Mouse (Mus musculus) liver, embryonic 13.5 days (tissue): ENCODE data around the gene Hltf. TPM values are rescaled to one million over a fixed set of nuclear protein-coding genes. Genes with fewer than 3 reads are reported as not detected.
"Not testable (repeated sequence)": the region's sequence is repeated elsewhere in the genome, so short reads cannot be mapped to it uniquely, and the experiment has no call there.

Source experiments
- ATAC-seq: fragments of 200-750 bp; cut with Nextera tagmentation; 2 replicates; pipeline ENCODE4 v1.8.0; 2017; ENCODE audit warnings: low read depth, mild to moderate bottlenecking, moderate number of reproducible peaks, moderate library complexity
- DNase-seq: peaks from one replicate; pipeline ENCODE4 v3.0.0; 2022
- H3K27ac ChIP-seq: fragments of 300-500 bp; sonication (generic); 2 replicates; pipeline ENCODE4 v1.5.1; 2015; ENCODE audit warnings: moderate library complexity, mild to moderate bottlenecking, inconsistent platforms
- H3K27me3 ChIP-seq: fragments of 300-500 bp; sonication (generic); 2 replicates; pipeline ENCODE4 v1.6.1; 2015; ENCODE audit warnings: mild to moderate bottlenecking, inconsistent platforms
- H3K36me3 ChIP-seq: fragments of 300-500 bp; sonication (generic); 2 replicates; pipeline ENCODE4 v1.6.1; 2015; ENCODE audit warnings: mild to moderate bottlenecking, inconsistent platforms
- H3K4me1 ChIP-seq: fragments of 300-500 bp; sonication (generic); replicated peaks from 2 replicates; pipeline ENCODE4 v1.6.1; 2015; ENCODE audit warnings: inconsistent platforms
- H3K4me2 ChIP-seq: fragments of 300-500 bp; sonication (generic); 2 replicates; pipeline ENCODE4 v1.6.1; 2015; ENCODE audit warnings: inconsistent platforms, mild to moderate bottlenecking, moderate library complexity
- H3K4me3 ChIP-seq: fragments of 300-500 bp; sonication (generic); replicated peaks from 2 replicates; pipeline ENCODE4 v1.5.1; 2015; ENCODE audit warnings: mild to moderate bottlenecking, inconsistent platforms
- H3K9ac ChIP-seq: fragments of 300-500 bp; sonication (generic); 2 replicates; pipeline ENCODE4 v1.6.1; 2015; ENCODE audit warnings: mild to moderate bottlenecking, inconsistent platforms
- H3K9me3 ChIP-seq: fragments of 300-500 bp; sonication (generic); replicated peaks from 2 replicates; pipeline ENCODE4 v1.6.1; 2016; ENCODE audit warnings: inconsistent platforms
- WGBS: fragments of 180-500 bp; shearing (Covaris S2); methylation state at CpG from one replicate; pipeline ENCODE4 v1.1.7; 2015; ENCODE audit not compliant: insufficient replicate concordance; 5-methylcytosine and 5-hydroxymethylcytosine counted together
- polyA plus RNA-seq: library from polyadenylated mRNA; unstranded; fragments of >200 nt; fragmentation: Nextera tagmentation; extraction: Ambion mirVana; gene quantifications from 2 replicates; pipeline ENCODE4 v1.2.1, GENCODE M21; 2015

The Hltf gene
- polyA plus RNA-seq, 1 experiment from 2014 or later = 9.3 TPM

DNA sequence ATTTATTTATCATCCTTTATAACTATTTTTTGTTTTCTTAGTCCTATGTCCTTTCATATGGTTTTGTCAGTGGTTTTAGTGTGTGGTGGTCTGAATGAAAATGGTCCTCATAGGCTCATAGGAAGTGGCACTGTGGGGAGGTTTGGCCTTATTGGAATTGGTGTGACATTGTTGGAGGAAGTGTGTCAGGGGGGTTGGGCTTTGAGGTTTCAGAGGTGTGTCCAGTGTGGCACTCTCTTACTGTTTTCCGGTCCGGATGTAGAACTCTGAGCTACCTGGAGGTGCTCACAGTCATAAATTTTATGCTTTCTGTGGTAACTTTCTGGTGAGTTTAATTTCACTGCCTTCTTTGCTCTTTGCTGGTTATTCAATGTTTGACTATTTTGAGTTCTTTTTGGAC, 47.2 kb downstream of the Hltf start:
- H3K27ac ChIP-seq = no peak overlapping the region
- no peak overlapping the region for H3K9ac ChIP-seq
- no peak overlapping the region for H3K4me2 ChIP-seq
- ATAC-seq (no peak), DNase-seq (no peak)
- H3K9me3 ChIP-seq = no peaks in the 10 kb centered on the region
- peaks cover 12% of the 10 kb centered on the region for H3K36me3 ChIP-seq
- 56% methylated on average over 2 of the region's 2 CpGs for WGBS
- H3K27me3 ChIP-seq = no peaks in the 10 kb centered on the region
- no peak overlapping the region for H3K4me3 ChIP-seq
- H3K4me1 ChIP-seq = peaks cover 2% of the 10 kb centered on the region; the same call in 1 of the 2 replicates

- DNase-seq (no peak), ATAC-seq (no peak)
- no peak overlapping the region for H3K4me2 ChIP-seq
- peaks cover 2% of the 10 kb centered on the region; the same call in 1 of the 2 replicates for H3K4me1 ChIP-seq
- 82% methylated on average over 5 of the region's 5 CpGs for WGBS
- no peak overlapping the region for H3K4me3 ChIP-seq
- H3K9ac ChIP-seq = no peak overlapping the region
- no peak overlapping the region for H3K27ac ChIP-seq
- H3K9me3 ChIP-seq = no peaks in the 10 kb centered on the region
- no peaks in the 10 kb centered on the region for H3K27me3 ChIP-seq
- H3K36me3 ChIP-seq = peaks cover 19% of the 10 kb centered on the region
These were observed 51.3 kb downstream of the Hltf start for GRCm38 (mm10) chr3:20108881-20109280.

GRCm38 (mm10) chr3:20111913-20112312, 54.3 kb downstream of the Hltf start:
- Histone ChIP-seq H3K27ac (no peak overlapping the region), H3K4me1 (no peaks in the 10 kb centered on the region), H3K4me2 (no peak overlapping the region), H3K4me3 (no peak overlapping the region), H3K36me3 (peaks cover 16% of the 10 kb centered on the region), H3K9me3 (no peaks in the 10 kb centered on the region), H3K9ac (no peak overlapping the region), H3K27me3 (no peaks in the 10 kb centered on the region)
- WGBS = 84% methylated on average over 2 of the region's 2 CpGs
- DNase-seq (no peak), ATAC-seq (no peak)

GRCm38 (mm10) chr3:20119044-20119591, 61.5 kb downstream of the Hltf start:
- no peaks in the 10 kb centered on the region for H3K27me3 ChIP-seq
- no peak overlapping the region for H3K4me2 ChIP-seq
- H3K9me3 ChIP-seq = no peaks in the 10 kb centered on the region
- H3K36me3 ChIP-seq = peaks cover 13% of the 10 kb centered on the region
- DNase-seq = no peak
- no peak overlapping the region for H3K4me3 ChIP-seq
- H3K27ac ChIP-seq = no peak overlapping the region
- no peak for ATAC-seq
- no peaks in the 10 kb centered on the region for H3K4me1 ChIP-seq
- WGBS = 84% methylated on average over 19 of the region's 19 CpGs
- no peak overlapping the region for H3K9ac ChIP-seq

- ATAC-seq = no peak
These were observed 62.2 kb downstream of the Hltf start for GRCm38 (mm10) chr3:20119686-20120244.

GRCm38 (mm10) chr3:20121582-20121981, 64.0 kb downstream of the Hltf start:
- not testable (repeated sequence) for ATAC-seq, H3K4me2 ChIP-seq, H3K9ac ChIP-seq, H3K4me3 ChIP-seq, DNase-seq, H3K27ac ChIP-seq, H3K27me3 ChIP-seq, H3K9me3 ChIP-seq, H3K4me1 ChIP-seq
- 72% methylated on average over 5 of the region's 5 CpGs for WGBS
- peaks cover 18% of the 10 kb centered on the region for H3K36me3 ChIP-seq

More at GRCm38 (mm10) chr3:20119686-20120244, 62.2 kb downstream of the Hltf start:
- H3K9me3 ChIP-seq = no peaks in the 10 kb centered on the region
- H3K4me2 ChIP-seq = no peak overlapping the region
- DNase-seq = no peak
- no peaks in the 10 kb centered on the region for H3K27me3 ChIP-seq
- no peak overlapping the region for H3K9ac ChIP-seq
- H3K27ac ChIP-seq = no peak overlapping the region
- 73% methylated on average over 4 of the region's 4 CpGs for WGBS
- no peak overlapping the region for H3K4me3 ChIP-seq
- H3K4me1 ChIP-seq = no peaks in the 10 kb centered on the region
- peaks cover 13% of the 10 kb centered on the region for H3K36me3 ChIP-seq

DNA sequence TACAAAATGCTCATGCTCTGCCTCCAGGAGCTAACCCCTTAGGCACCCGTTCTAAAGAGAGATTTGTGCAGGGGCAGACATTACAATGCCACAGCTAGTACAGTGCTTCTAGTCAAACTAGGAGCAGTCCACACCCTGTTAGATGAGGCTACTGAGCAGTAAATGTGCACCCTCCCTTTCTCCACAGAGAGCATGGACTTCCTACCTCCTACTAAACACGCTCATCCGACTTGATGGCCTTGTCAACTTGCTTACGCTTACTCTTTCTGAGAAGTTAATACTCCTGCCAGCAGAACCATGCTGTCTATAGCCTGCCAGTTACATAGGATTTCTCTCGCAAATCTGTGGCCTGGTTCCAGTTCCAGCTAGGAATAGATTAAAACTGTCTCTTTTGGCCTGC, 68.0 kb downstream of the Hltf start:
- H3K9ac ChIP-seq = no peak overlapping the region
- WGBS = 80% methylated on average over 5 of the region's 5 CpGs
- H3K36me3 ChIP-seq = peaks cover 10% of the 10 kb centered on the region; the same call in 1 of the 2 replicates
- no peak overlapping the region for H3K4me2 ChIP-seq
- ATAC-seq (no peak), DNase-seq (no peak)
- no peaks in the 10 kb centered on the region for H3K9me3 ChIP-seq
- no peaks in the 10 kb centered on the region for H3K4me1 ChIP-seq
- H3K4me3 ChIP-seq = no peak overlapping the region
- no peaks in the 10 kb centered on the region for H3K27me3 ChIP-seq
- H3K27ac ChIP-seq = no peak overlapping the region

DNA sequence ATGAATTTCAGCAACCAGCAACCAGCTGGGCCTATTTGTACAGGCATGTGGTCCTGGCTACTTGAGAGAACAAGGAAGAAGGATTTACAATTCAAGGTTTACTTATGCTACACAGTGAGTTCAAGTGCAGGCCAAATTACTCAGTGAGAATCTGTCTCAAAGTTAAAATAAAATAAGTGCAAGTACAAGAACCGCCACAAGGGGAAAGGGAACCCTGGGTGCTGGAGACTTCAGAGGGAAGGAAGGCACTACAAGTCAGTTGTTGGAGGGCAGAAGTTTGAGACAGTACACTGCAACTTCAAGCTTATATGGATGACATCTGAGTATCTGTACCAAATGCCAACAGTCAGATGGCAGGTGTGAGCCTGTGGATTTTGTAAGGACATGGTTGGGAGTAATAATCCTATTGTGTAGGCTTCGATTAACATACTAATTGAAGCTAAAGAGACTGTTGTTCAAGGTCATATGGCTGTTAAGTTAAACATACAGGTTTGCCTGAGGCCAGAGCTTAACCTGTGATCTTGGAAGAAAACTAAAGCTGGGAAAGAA, 69.5 kb downstream of the Hltf start:
- H3K9me3 ChIP-seq = no peaks in the 10 kb centered on the region
- peaks cover 10% of the 10 kb centered on the region; the same call in 1 of the 2 replicates for H3K36me3 ChIP-seq
- H3K27ac ChIP-seq = no peak overlapping the region
- no peak overlapping the region for H3K4me2 ChIP-seq
- H3K9ac ChIP-seq = no peak overlapping the region
- no peaks in the 10 kb centered on the region for H3K4me1 ChIP-seq
- H3K27me3 ChIP-seq = no peaks in the 10 kb centered on the region
- ATAC-seq (no peak), DNase-seq (no peak)
- 67% methylated on average over 2 of the region's 2 CpGs for WGBS
- no peak overlapping the region for H3K4me3 ChIP-seq

DNA sequence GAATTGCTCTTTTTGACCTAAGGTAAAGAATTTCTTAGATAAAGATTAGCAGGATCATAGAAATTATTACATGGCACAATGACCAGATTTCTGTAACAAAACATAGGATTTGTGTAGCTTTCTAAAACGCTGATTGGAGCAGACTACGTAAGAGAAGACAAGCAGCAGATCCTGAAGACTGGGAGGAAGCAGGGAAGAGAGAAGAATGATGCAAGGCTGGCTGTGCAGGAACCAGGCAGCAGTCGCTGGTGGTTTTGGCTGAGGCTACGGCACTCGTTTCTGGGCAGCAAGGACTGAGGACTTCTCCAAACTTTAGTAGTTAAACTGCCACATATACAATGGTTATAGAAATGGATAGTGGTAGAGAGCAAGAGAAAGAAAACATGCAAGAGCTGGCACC, 71.9 kb downstream of the Hltf start:
- ATAC-seq (no peak), DNase-seq (no peak)
- Histone ChIP-seq H3K27me3 (no peaks in the 10 kb centered on the region), H3K36me3 (peaks cover 6% of the 10 kb centered on the region; the same call in 1 of the 2 replicates), H3K4me2 (no peak overlapping the region), H3K9ac (no peak overlapping the region), H3K4me1 (no peaks in the 10 kb centered on the region), H3K27ac (no peak overlapping the region), H3K4me3 (no peak overlapping the region), H3K9me3 (no peaks in the 10 kb centered on the region)
- WGBS = 75% methylated on average over 5 of the region's 5 CpGs

DNA sequence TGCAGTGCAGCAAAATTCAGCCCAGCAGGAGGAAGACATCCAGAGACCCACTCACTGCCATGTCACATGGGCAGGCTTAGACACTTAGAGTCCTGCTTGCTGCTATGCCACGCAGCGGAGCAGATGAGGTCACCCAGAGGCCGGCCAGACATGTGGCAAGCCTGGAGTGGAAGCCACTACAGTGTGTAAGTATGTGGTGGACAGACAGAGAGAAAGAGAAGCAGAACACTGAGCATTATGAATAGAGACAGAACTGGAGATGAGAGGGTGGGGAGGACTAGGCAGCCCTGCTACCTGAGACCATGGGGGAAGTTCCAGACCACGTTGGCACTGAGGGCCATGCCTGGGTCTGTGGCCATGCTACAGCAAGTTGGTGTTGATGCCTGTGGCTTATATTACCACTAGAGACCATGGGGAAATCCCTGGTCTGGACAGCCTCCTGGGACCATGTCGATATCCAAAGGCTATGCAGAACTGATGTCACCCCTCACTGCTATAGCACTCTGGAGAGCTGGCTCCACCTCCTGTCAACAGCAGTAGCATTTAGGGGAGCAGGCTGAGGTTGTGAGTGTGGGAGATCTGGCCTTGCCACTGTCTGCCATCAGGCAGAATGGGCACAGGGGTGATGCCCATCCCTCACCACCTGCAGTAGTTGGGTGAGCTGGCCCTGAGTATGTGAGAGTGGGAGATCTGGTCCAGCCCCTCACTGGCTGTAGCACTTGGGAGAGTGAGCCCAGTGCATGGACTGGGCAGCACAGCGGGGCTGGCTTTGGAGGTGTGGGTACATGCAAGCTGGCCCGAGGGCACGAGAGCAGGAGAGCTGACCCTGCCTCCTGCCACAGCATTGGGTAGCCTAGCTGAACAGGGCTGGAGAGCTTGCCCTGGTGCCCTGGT, 73.1 kb downstream of the Hltf start:
- ATAC-seq (no peak), DNase-seq (no peak)
- H3K9ac ChIP-seq = no peak overlapping the region
- peaks cover 6% of the 10 kb centered on the region; the same call in 1 of the 2 replicates for H3K36me3 ChIP-seq
- no peaks in the 10 kb centered on the region for H3K4me1 ChIP-seq
- H3K4me3 ChIP-seq = no peak overlapping the region
- no peaks in the 10 kb centered on the region for H3K27me3 ChIP-seq
- H3K9me3 ChIP-seq = no peaks in the 10 kb centered on the region
- H3K27ac ChIP-seq = no peak overlapping the region
- 73% methylated on average over 8 of the region's 8 CpGs for WGBS
- no peak overlapping the region for H3K4me2 ChIP-seq

- Histone ChIP-seq H3K27me3 (no peaks in the 10 kb centered on the region), H3K4me3 (no peak overlapping the region), H3K36me3 (peaks cover 3% of the 10 kb centered on the region; the same call in 1 of the 2 replicates), H3K9ac (no peak overlapping the region), H3K4me1 (no peaks in the 10 kb centered on the region), H3K27ac (no peak overlapping the region), H3K9me3 (no peaks in the 10 kb centered on the region), H3K4me2 (no peak overlapping the region)
- DNase-seq (no peak), ATAC-seq (no peak)
- WGBS = 69% methylated on average over 2 of the region's 2 CpGs
These were observed 73.7 kb downstream of the Hltf start for GRCm38 (mm10) chr3:20131350-20131720.
